Mouse (Mus musculus) intestine, embryonic 16.5 days (tissue): ENCODE measurements around the gene Lrrc10b. TPM values are rescaled to one million over a fixed set of nuclear protein-coding genes. Genes with fewer than 3 reads are reported as not detected.

ENCODE experiments used
- ATAC-seq: fragments of 200-750 bp; cut with Nextera tagmentation; 2 replicates; pipeline ENCODE4 v1.8.0; 2017; ENCODE audit warnings: moderate TSS enrichment, moderate library complexity
- H3K27ac ChIP-seq: fragments of 300-500 bp; sonication (generic); 2 replicates; pipeline ENCODE4 v1.5.1; 2014; ENCODE audit warnings: mild to moderate bottlenecking, low read length
- H3K27me3 ChIP-seq: fragments of 300-500 bp; sonication (generic); replicated peaks from 2 replicates; pipeline ENCODE4 v1.6.1; 2014; ENCODE audit warnings: low read length, control low read depth, mixed read lengths; ENCODE audit not compliant: control insufficient read depth, insufficient read depth
- H3K36me3 ChIP-seq: fragments of 300-500 bp; sonication (generic); 2 replicates; pipeline ENCODE4 v1.6.1; 2014; ENCODE audit warnings: low read length, control low read depth; ENCODE audit not compliant: control insufficient read depth, insufficient read depth
- H3K4me1 ChIP-seq: fragments of 300-500 bp; sonication (generic); 2 replicates; pipeline ENCODE4 v1.6.1; 2014; ENCODE audit warnings: low read length, control low read depth, mixed read lengths; ENCODE audit not compliant: control insufficient read depth, insufficient read depth
- H3K4me2 ChIP-seq: fragments of 300-500 bp; sonication (generic); 2 replicates; pipeline ENCODE4 v1.6.1; 2014; ENCODE audit warnings: low read depth, low read length, control low read depth
- H3K4me3 ChIP-seq: fragments of 300-500 bp; sonication (generic); 2 replicates; pipeline ENCODE4 v1.5.1; 2014; ENCODE audit warnings: mild to moderate bottlenecking, low read length
- H3K9ac ChIP-seq: fragments of 300-500 bp; sonication (generic); 2 replicates; pipeline ENCODE4 v1.6.1; 2014; ENCODE audit warnings: low read depth, low read length
- H3K9me3 ChIP-seq: fragments of 300-500 bp; sonication (generic); 2 replicates; pipeline ENCODE4 v1.6.1; 2016; ENCODE audit warnings: low read length, control low read depth; ENCODE audit not compliant: control insufficient read depth
- WGBS: fragments of 180-500 bp; shearing (Covaris S2); extraction: QIAGEN DNeasy Blood & Tissue Kit; methylation state at CpG from one replicate; pipeline ENCODE4 v1.1.7; 2014; 5-methylcytosine and 5-hydroxymethylcytosine counted together
- polyA plus RNA-seq: library from polyadenylated mRNA; unstranded; fragments of >200 nt; fragmentation: Nextera tagmentation; extraction: Ambion mirVana; gene quantifications from 2 replicates; pipeline ENCODE4 v1.2.1, GENCODE M21; 2015

Gene Lrrc10b
- polyA plus RNA-seq, 1 experiment from 2014 or later: 0.18 TPM

- WGBS: 26% methylated on average over 6 of the region's 6 CpGs
- no peak overlapping the region for H3K27ac ChIP-seq
These were observed 16.5 kb upstream of the Lrrc10b start for GRCm38 (mm10) chr19:10473779-10474178.

GRCm38 (mm10) chr19:10472958-10473357, 15.7 kb upstream of the Lrrc10b start:
- no peak for ATAC-seq
- Histone ChIP-seq H3K27ac (no peak overlapping the region), H3K9ac (no peak overlapping the region), H3K4me2 (no peak overlapping the region), H3K36me3 (no peaks in the 10 kb centered on the region), H3K9me3 (no peaks in the 10 kb centered on the region), H3K27me3 (no peaks in the 10 kb centered on the region; the same call in 1 of the 2 replicates), H3K4me1 (no peaks in the 10 kb centered on the region), H3K4me3 (no peak overlapping the region)
- WGBS: 71% methylated on average over 3 of the region's 3 CpGs

More at GRCm38 (mm10) chr19:10473779-10474178, 16.5 kb upstream of the Lrrc10b start:
- Histone ChIP-seq H3K36me3 (no peaks in the 10 kb centered on the region), H3K4me3 (no peak overlapping the region), H3K9me3 (no peaks in the 10 kb centered on the region), H3K27me3 (no peaks in the 10 kb centered on the region; the same call in 1 of the 2 replicates), H3K9ac (no peak overlapping the region), H3K4me1 (no peaks in the 10 kb centered on the region), H3K4me2 (no peak overlapping the region)
- no peak for ATAC-seq

- Histone ChIP-seq H3K36me3 (no peaks in the 10 kb centered on the region), H3K9me3 (no peaks in the 10 kb centered on the region), H3K9ac (no peak overlapping the region), H3K4me2 (no peak overlapping the region), H3K27me3 (no peaks in the 10 kb centered on the region; the same call in 1 of the 2 replicates), H3K4me1 (no peaks in the 10 kb centered on the region), H3K27ac (no peak overlapping the region), H3K4me3 (no peak overlapping the region)
- 38% methylated on average over 8 of the region's 8 CpGs for WGBS
- ATAC-seq: no peak
These were observed 11.9 kb upstream of the Lrrc10b start for GRCm38 (mm10) chr19:10469171-10469658.

- no peak for ATAC-seq
- Histone ChIP-seq H3K27me3 (peaks cover 18% of the 10 kb centered on the region), H3K4me3 (no peak overlapping the region), H3K9me3 (no peaks in the 10 kb centered on the region), H3K9ac (no peak overlapping the region), H3K4me1 (peaks cover 4% of the 10 kb centered on the region; the same call in 1 of the 2 replicates), H3K36me3 (no peaks in the 10 kb centered on the region), H3K27ac (no peak overlapping the region), H3K4me2 (no peak overlapping the region)
- WGBS: 49% methylated on average over 4 of the region's 4 CpGs
These were observed 7.2 kb upstream of the Lrrc10b start for GRCm38 (mm10) chr19:10464427-10464826.

GRCm38 (mm10) chr19:10461584-10461983, 4.3 kb upstream of the Lrrc10b start:
- H3K9me3 ChIP-seq: no peaks in the 10 kb centered on the region
- no peak overlapping the region for H3K9ac ChIP-seq
- 42% methylated on average over 7 of the region's 7 CpGs for WGBS
- H3K4me3 ChIP-seq: no peak overlapping the region
- no peaks in the 10 kb centered on the region for H3K36me3 ChIP-seq
- H3K4me2 ChIP-seq: no peak overlapping the region
- peaks cover 18% of the 10 kb centered on the region for H3K4me1 ChIP-seq
- ATAC-seq: no peak
- H3K27me3 ChIP-seq: peaks cover 42% of the 10 kb centered on the region
- no peak overlapping the region for H3K27ac ChIP-seq

GRCm38 (mm10) chr19:10459907-10460306, 2.6 kb upstream of the Lrrc10b start:
- H3K27me3 ChIP-seq: peaks cover 58% of the 10 kb centered on the region
- peaks cover 22% of the 10 kb centered on the region for H3K4me1 ChIP-seq
- WGBS: 59% methylated on average over 11 of the region's 11 CpGs
- H3K9ac ChIP-seq: no peak overlapping the region
- no peaks in the 10 kb centered on the region for H3K9me3 ChIP-seq
- no peak overlapping the region for H3K4me3 ChIP-seq
- no peak overlapping the region for H3K4me2 ChIP-seq
- H3K27ac ChIP-seq: no peak overlapping the region
- H3K36me3 ChIP-seq: no peaks in the 10 kb centered on the region
- no peak for ATAC-seq

- no peak for ATAC-seq
- Histone ChIP-seq H3K27me3 (peaks cover 61% of the 10 kb centered on the region), H3K4me3 (peak overlapping the region; percentile 55), H3K36me3 (no peaks in the 10 kb centered on the region), H3K9me3 (no peaks in the 10 kb centered on the region), H3K9ac (no peak overlapping the region), H3K4me2 (peak overlapping the region; percentile 95), H3K4me1 (peaks cover 22% of the 10 kb centered on the region), H3K27ac (no peak overlapping the region)
- WGBS: 17% methylated on average over 8 of the region's 8 CpGs
These were observed 823 bp upstream of the Lrrc10b start for GRCm38 (mm10) chr19:10458096-10458495.

- Histone ChIP-seq H3K4me2 (peak overlapping the region; percentile 95), H3K9ac (peak overlapping the region; percentile 63), H3K27ac (no peak overlapping the region), H3K9me3 (no peaks in the 10 kb centered on the region), H3K36me3 (no peaks in the 10 kb centered on the region), H3K4me1 (peaks cover 22% of the 10 kb centered on the region), H3K4me3 (peak overlapping the region; percentile 55), H3K27me3 (peaks cover 58% of the 10 kb centered on the region)
- WGBS: under 1% methylated on average over 31 of the region's 34 CpGs
- ATAC-seq: peak; percentile 84
These were observed 169 bp upstream of the Lrrc10b start for GRCm38 (mm10) chr19:10457484-10457800.

GRCm38 (mm10) chr19:10455437-10455806, 1.9 kb downstream of the Lrrc10b start:
- no peak overlapping the region for H3K27ac ChIP-seq
- H3K9me3 ChIP-seq: no peaks in the 10 kb centered on the region
- H3K27me3 ChIP-seq: peaks cover 52% of the 10 kb centered on the region
- 74% methylated on average over 3 of the region's 3 CpGs for WGBS
- H3K36me3 ChIP-seq: no peaks in the 10 kb centered on the region
- no peak for ATAC-seq
- H3K4me2 ChIP-seq: no peak overlapping the region
- peaks cover 18% of the 10 kb centered on the region for H3K4me1 ChIP-seq
- H3K9ac ChIP-seq: no peak overlapping the region
- no peak overlapping the region for H3K4me3 ChIP-seq
